Mouse (Mus musculus) lung, adult 2 months (tissue): ENCODE results near the gene Taf1a. TPM values are rescaled to one million over a fixed set of nuclear protein-coding genes. Genes with fewer than 3 reads are reported as not detected.
A peak's percentile ranks its signal among the peaks of the same experiment; 100 is the strongest.
"Not testable (repeated sequence)": the region's sequence is repeated elsewhere in the genome, so short reads cannot be mapped to it uniquely, and the experiment has no call there.

ENCODE experiments used
- DNase-seq: peaks from one replicate; pipeline ENCODE4 v3.0.0; 2022
- H3K4me1 ChIP-seq: fragments of 200-500 bp; 2 replicates; pipeline ENCODE4 v1.6.1; 2011; ENCODE audit warnings: low read length; ENCODE audit not compliant: control insufficient read depth, insufficient read depth
- H3K4me3 ChIP-seq: fragments of 200-500 bp; replicated peaks from 2 replicates; pipeline ENCODE3; 2011; ENCODE audit warnings: low read depth, mild to moderate bottlenecking, control low read depth, low read length; ENCODE audit errors: extremely low read depth
- CTCF ChIP-seq: fragments of 200-500 bp; IDR thresholded peaks from 2 replicates; pipeline ENCODE4 v1.5.1; 2011; ENCODE audit warnings: mild to moderate bottlenecking, low read length, control low read depth; ENCODE audit not compliant: insufficient read depth
- POLR2A ChIP-seq: fragments of 200-500 bp; IDR thresholded peaks from 2 replicates; pipeline ENCODE4 v1.6.1; 2011; ENCODE audit warnings: low read depth, mild to moderate bottlenecking, control low read depth, low read length, borderline replicate concordance; ENCODE audit errors: extremely low read depth
- WGBS: fragments of 180-500 bp; shearing (Covaris S2); methylation state at CpG from one replicate; pipeline ENCODE4 v1.1.7; 2018; 5-methylcytosine and 5-hydroxymethylcytosine counted together
- polyA plus RNA-seq: library from polyadenylated mRNA; depleted of rRNA; stranded (reverse); fragments of >200 nt; gene quantifications from 2 replicates; pipeline ENCODE4 v1.2.3, GENCODE M21; 2012; rRNA removed

Gene Taf1a
- 5.6 and 10.3 TPM in 2 replicates for polyA plus RNA-seq

- peak; percentile 83 for DNase-seq
- 0 out of 2 replicates have a peak, but pooled peaks have one; percentile 11 for TF ChIP-seq POLR2A
- TF ChIP-seq CTCF, result no peak
- 5% methylated on average over 44 of the region's 44 CpGs for WGBS
- Histone ChIP-seq H3K4me1 (peaks cover 4% of the 10 kb centered on the region), H3K4me3 (peak within 1 kb of the TSS; percentile 72)
These were observed at the start of gene Taf1a for GRCm38 (mm10) chr1:183388426-183389406. Gene Taf1a (plus strand): TSS chr1:183388981.

- 97% methylated on average over 1 of the region's 1 CpGs for WGBS
- H3K4me1 ChIP-seq, H3K4me3 ChIP-seq, DNase-seq: not testable (repeated sequence)
These were observed 45.9 kb upstream of the Taf1a start for GRCm38 (mm10) chr1:183342902-183343301.

- TF ChIP-seq CTCF, result no peak
- TF ChIP-seq POLR2A, result peak; percentile 58; the same call in 1 of the 2 replicates
- peak; percentile 88 for DNase-seq
- peaks cover 3% of the 10 kb centered on the region; the same call in 1 of the 2 replicates for H3K4me1 ChIP-seq
- under 1% methylated on average over 72 of the region's 72 CpGs for WGBS
- peak overlapping the region; percentile 99 for H3K4me3 ChIP-seq
These were observed 43.6 kb upstream of the Taf1a start for GRCm38 (mm10) chr1:183344886-183345816.

GRCm38 (mm10) chr1:183345817-183346195 lies 43.0 kb upstream of the Taf1a start:
- DNase-seq, result peak; percentile 20
- H3K4me3 ChIP-seq, result peak overlapping the region; percentile 99
- 3% methylated on average over 10 of the region's 10 CpGs for WGBS
- H3K4me1 ChIP-seq, result peaks cover 3% of the 10 kb centered on the region; the same call in 1 of the 2 replicates
- no peak for TF ChIP-seq POLR2A
- TF ChIP-seq CTCF, result no peak

- WGBS, result 16% methylated on average over 6 of the region's 6 CpGs
- H3K4me1 ChIP-seq, result peaks cover 3% of the 10 kb centered on the region; the same call in 1 of the 2 replicates
- TF ChIP-seq CTCF, result peak; percentile 23; the same call in 1 of the 2 replicates
- no peak for TF ChIP-seq POLR2A
- no peak for DNase-seq
- H3K4me3 ChIP-seq, result no peak overlapping the region
These were observed 38.9 kb upstream of the Taf1a start for GRCm38 (mm10) chr1:183349840-183350239.

GRCm38 (mm10) chr1:183358901-183359300 lies 29.9 kb upstream of the Taf1a start:
- DNase-seq, result no peak
- Histone ChIP-seq H3K4me1 (no peaks in the 10 kb centered on the region), H3K4me3 (no peak overlapping the region)
- TF ChIP-seq CTCF, result no peak
- no peak for TF ChIP-seq POLR2A
- 90% methylated on average over 3 of the region's 3 CpGs for WGBS

GRCm38 (mm10) chr1:183362301-183362700 lies 26.5 kb upstream of the Taf1a start:
- no peak for DNase-seq
- WGBS, result 62% methylated on average over 5 of the region's 5 CpGs
- H3K4me1 ChIP-seq, result no peaks in the 10 kb centered on the region
- H3K4me3 ChIP-seq, result no peak overlapping the region
- TF ChIP-seq POLR2A, result no peak
- no peak for TF ChIP-seq CTCF

- 71% methylated on average over 14 of the region's 14 CpGs for WGBS
- no peaks in the 10 kb centered on the region for H3K4me1 ChIP-seq
- TF ChIP-seq POLR2A (no peak), CTCF (no peak)
- no peak overlapping the region for H3K4me3 ChIP-seq
- DNase-seq, result no peak
These were observed 25.8 kb upstream of the Taf1a start for GRCm38 (mm10) chr1:183362729-183363576.

GRCm38 (mm10) chr1:183363577-183363867 lies 25.3 kb upstream of the Taf1a start:
- TF ChIP-seq CTCF, result no peak
- TF ChIP-seq POLR2A, result no peak
- no peak for DNase-seq
- Histone ChIP-seq H3K4me1 (no peaks in the 10 kb centered on the region), H3K4me3 (no peak overlapping the region)
- 66% methylated on average over 5 of the region's 5 CpGs for WGBS
